Comparison of ENCODE assay signal across 17 mouse cellular contexts in genomic region chrX:7743470-7743869, GRCm38 (mm10). TPM values are rescaled to one million over a fixed set of nuclear protein-coding genes. Genes with fewer than 3 reads are reported as not detected.
DNase-seq lines count a peak whose midpoint lies in the region; ATAC-seq and TF ChIP-seq lines count a peak whose summit lies in the region.
"Had no signal": no experiment of that assay in that cellular context is flagged by ENCODE, and none has a peak within 500 bp of the region (broad histone marks: within the 10 kb centered on the region; RNA-seq: fewer than 3 reads in every experiment).

No protein-coding gene starts in this region.

- no peak for TF ChIP-seq EP300 in lung, postnatal 0 days (IDR thresholded peaks at IDR 0.05)

- no peak overlapping the region for H3K4me2 ChIP-seq in hindbrain, postnatal 0 days (ENCODE audit: low read depth, low read length)
- no peak overlapping the region for H3K4me2 ChIP-seq in hindbrain, embryonic 14.5 days (replicated peaks)
- H3K4me2 ChIP-seq in lung, postnatal 0 days (replicated peaks; ENCODE audit: low read depth, low read length), result no peak overlapping the region
- H3K4me2 ChIP-seq: embryonic facial prominence, embryonic 12.5 days; forebrain, embryonic 12.5 days; hindbrain, embryonic 13.5 days; liver, embryonic 15.5 days had no signal

- no peak overlapping the region for H3K4me3 ChIP-seq in hindbrain, postnatal 0 days (ENCODE audit: low read length)
- H3K4me3 ChIP-seq in hindbrain, embryonic 14.5 days (replicated peaks; ENCODE audit: low read length), result no peak overlapping the region
- H3K4me3 ChIP-seq in lung, postnatal 0 days (ENCODE audit: low read depth, low read length), result no peak overlapping the region
- H3K4me3 ChIP-seq: embryonic facial prominence, embryonic 12.5 days; forebrain, embryonic 12.5 days; hindbrain, embryonic 13.5 days; liver, embryonic 15.5 days had no signal

- no peaks in the 10 kb centered on the region for H3K27me3 ChIP-seq in hindbrain, postnatal 0 days (ENCODE audit: insufficient read depth, low read length)
- H3K27me3 ChIP-seq in hindbrain, embryonic 14.5 days (ENCODE audit: control insufficient read depth, insufficient read depth, low read length), result no peaks in the 10 kb centered on the region
- H3K27me3 ChIP-seq in lung, postnatal 0 days (replicated peaks; ENCODE audit: insufficient read depth, low read length), result no peaks in the 10 kb centered on the region
- H3K27me3 ChIP-seq: embryonic facial prominence, embryonic 12.5 days; forebrain, embryonic 12.5 days; hindbrain, embryonic 13.5 days; liver, embryonic 15.5 days had no signal

- no peaks in the 10 kb centered on the region for H3K36me3 ChIP-seq in hindbrain, postnatal 0 days (ENCODE audit: insufficient read depth, low read length)
- H3K36me3 ChIP-seq in hindbrain, embryonic 14.5 days (replicated peaks; ENCODE audit: control insufficient read depth, insufficient read depth), result no peaks in the 10 kb centered on the region
- no peaks in the 10 kb centered on the region for H3K36me3 ChIP-seq in lung, postnatal 0 days (ENCODE audit: insufficient read depth, low read length)
- H3K36me3 ChIP-seq: embryonic facial prominence, embryonic 12.5 days; forebrain, embryonic 12.5 days; hindbrain, embryonic 13.5 days; liver, embryonic 15.5 days had no signal

- peak; percentile 51 for TF ChIP-seq CTCF in hindbrain, postnatal 0 days (IDR thresholded peaks at IDR 0.05; ENCODE audit: low read depth)
- TF ChIP-seq CTCF in lung, postnatal 0 days (IDR thresholded peaks at IDR 0.05), result peak; percentile 48

- H3K9ac ChIP-seq in hindbrain, postnatal 0 days (replicated peaks; ENCODE audit: low read length), result no peak overlapping the region
- no peak overlapping the region for H3K9ac ChIP-seq in hindbrain, embryonic 14.5 days
- no peak overlapping the region for H3K9ac ChIP-seq in lung, postnatal 0 days (replicated peaks; ENCODE audit: low read depth)
- H3K9ac ChIP-seq: embryonic facial prominence, embryonic 12.5 days; forebrain, embryonic 12.5 days; hindbrain, embryonic 13.5 days; liver, embryonic 15.5 days had no signal

- H3K4me1 ChIP-seq in hindbrain, postnatal 0 days (ENCODE audit: insufficient read depth, low read length), result no peaks in the 10 kb centered on the region
- H3K4me1 ChIP-seq in hindbrain, embryonic 14.5 days (replicated peaks; ENCODE audit: control insufficient read depth, insufficient read depth, low read length), result no peaks in the 10 kb centered on the region
- H3K4me1 ChIP-seq in lung, postnatal 0 days (ENCODE audit: insufficient read depth, low read depth, low read length), result no peaks in the 10 kb centered on the region
- H3K4me1 ChIP-seq: forebrain, embryonic 12.5 days; hindbrain, embryonic 13.5 days had no signal

- DNase-seq in hindbrain, postnatal 0 days (ENCODE audit: low spot score), result no peak
- DNase-seq in hindbrain, embryonic 14.5 days (ENCODE audit: low spot score), result no peak
- DNase-seq in lung, postnatal 0 days (ENCODE audit: low spot score), result no peak
- DNase-seq in lung, adult 18-20 months, result no peak
- peak; percentile 43 for DNase-seq in NIH3T3 (ENCODE audit: low read depth)
- DNase-seq in Muller cell, postnatal 12 days (ENCODE audit: inconsistent ontology term), result no peak
- DNase-seq: cerebellum, adult 9-10 months; gastrocnemius, postnatal 25 days; kidney, postnatal 25 days had no signal

- no peak overlapping the region for H3K27ac ChIP-seq in hindbrain, postnatal 0 days
- no peak overlapping the region for H3K27ac ChIP-seq in hindbrain, embryonic 14.5 days
- no peak overlapping the region for H3K27ac ChIP-seq in lung, postnatal 0 days (ENCODE audit: low read length)
- H3K27ac ChIP-seq: embryonic facial prominence, embryonic 12.5 days; forebrain, embryonic 12.5 days; hindbrain, embryonic 13.5 days; liver, embryonic 15.5 days had no signal

- H3K9me3 ChIP-seq in hindbrain, postnatal 0 days (ENCODE audit: low read length), result no peaks in the 10 kb centered on the region
- no peaks in the 10 kb centered on the region for H3K9me3 ChIP-seq in hindbrain, embryonic 14.5 days (ENCODE audit: control insufficient read depth, low read length)
- H3K9me3 ChIP-seq in lung, postnatal 0 days (ENCODE audit: low read length), result no peaks in the 10 kb centered on the region
- H3K9me3 ChIP-seq: embryonic facial prominence, embryonic 12.5 days; forebrain, embryonic 12.5 days; hindbrain, embryonic 13.5 days; liver, embryonic 15.5 days had no signal

- 58% methylated on average over 5 of the region's 5 CpGs for WGBS in hindbrain, postnatal 0 days
- WGBS in hindbrain, embryonic 14.5 days, result 68% methylated on average over 5 of the region's 5 CpGs
- 49% methylated on average over 5 of the region's 5 CpGs for WGBS in lung, postnatal 0 days

- ATAC-seq in hindbrain, postnatal 0 days, result no peak
- no peak for ATAC-seq in hindbrain, embryonic 14.5 days (ENCODE audit: low FRiP score)
- ATAC-seq in lung, postnatal 0 days, result no peak
- peak; percentile 71 for ATAC-seq in megakaryocyte progenitor cell, adult 5-6 weeks (replicated peaks; ENCODE audit: poor library complexity)
- ATAC-seq in activated CD4-positive, CD25-positive, alpha-beta regulatory T cell, adult 4 months, result no peak

RNA-seq across cellular contexts. Expression of gene Ccdc120, which starts 7.2 kb away (rescaled TPM):
- 183 and 387 TPM in 2 replicates for total RNA-seq in hindbrain, postnatal 0 days (2014; rRNA removed)
- polyA plus RNA-seq in hindbrain, postnatal 0 days (2015; fragmentation: Nextera tagmentation; extraction: Ambion mirVana), result 47.6 and 53.3 TPM in 2 replicates
- 61.4 and 65.0 TPM in 2 replicates for polyA plus RNA-seq in hindbrain, embryonic 14.5 days (2014; fragmentation: Nextera tagmentation; extraction: Ambion mirVana)
- polyA plus RNA-seq in lung, postnatal 0 days (2015; fragmentation: Nextera tagmentation; extraction: Ambion mirVana), result 26.4 and 28.2 TPM in 2 replicates
- 0.88 and 1.2 TPM in 2 replicates for total RNA-seq in megakaryocyte progenitor cell, adult 5-6 weeks (2015)
- total RNA-seq in megakaryocyte progenitor cell, adult 5-6 weeks (2017), result 0.33 and 1.1 TPM in 2 replicates
- polyA plus RNA-seq in activated CD4-positive, CD25-positive, alpha-beta regulatory T cell, adult 4 months (2017; shearing (Covaris generic)), result under 1 TPM in 1 of 2 experiments, not detected in 1; 0.20 TPM

RNA-seq across cellular contexts. Expression of gene Praf2, which starts 15.2 kb away (rescaled TPM):
- 134 and 137 TPM in 2 replicates for total RNA-seq in hindbrain, postnatal 0 days (2014; rRNA removed)
- polyA plus RNA-seq in hindbrain, postnatal 0 days (2015; fragmentation: Nextera tagmentation; extraction: Ambion mirVana), result 129 and 134 TPM in 2 replicates
- polyA plus RNA-seq in hindbrain, embryonic 14.5 days (2014; fragmentation: Nextera tagmentation; extraction: Ambion mirVana), result 129 and 139 TPM in 2 replicates
- 18.3 and 18.8 TPM in 2 replicates for polyA plus RNA-seq in lung, postnatal 0 days (2015; fragmentation: Nextera tagmentation; extraction: Ambion mirVana)
- total RNA-seq in megakaryocyte progenitor cell, adult 5-6 weeks (2015), result 11.1 and 15.3 TPM in 2 replicates
- 3.4 and 4.9 TPM in 2 replicates for total RNA-seq in megakaryocyte progenitor cell, adult 5-6 weeks (2017)
- 10 to 100 TPM; 34.0 to 36.1 TPM for polyA plus RNA-seq in activated CD4-positive, CD25-positive, alpha-beta regulatory T cell, adult 4 months (2017; shearing (Covaris generic))

RNA-seq across cellular contexts. Expression of gene Tfe3, which starts 18.9 kb away (rescaled TPM):
- total RNA-seq in hindbrain, postnatal 0 days (2014; rRNA removed), result 27.8 and 36.1 TPM in 2 replicates
- 21.4 and 21.5 TPM in 2 replicates for polyA plus RNA-seq in hindbrain, postnatal 0 days (2015; fragmentation: Nextera tagmentation; extraction: Ambion mirVana)
- 18.6 and 20.9 TPM in 2 replicates for polyA plus RNA-seq in hindbrain, embryonic 14.5 days (2014; fragmentation: Nextera tagmentation; extraction: Ambion mirVana)
- polyA plus RNA-seq in lung, postnatal 0 days (2015; fragmentation: Nextera tagmentation; extraction: Ambion mirVana), result 22.0 and 27.6 TPM in 2 replicates
- 12.2 and 14.6 TPM in 2 replicates for total RNA-seq in megakaryocyte progenitor cell, adult 5-6 weeks (2015)
- total RNA-seq in megakaryocyte progenitor cell, adult 5-6 weeks (2017), result 4.6 and 7.1 TPM in 2 replicates
- 10 to 100 TPM in 1 of 2 experiments, 1 to 10 TPM in 1; 9.1 to 14.7 TPM for polyA plus RNA-seq in activated CD4-positive, CD25-positive, alpha-beta regulatory T cell, adult 4 months (2017; shearing (Covaris generic))

RNA-seq across cellular contexts. Expression of gene Gm45208, which starts 21.4 kb away (rescaled TPM):
- not detected in 2 replicates for total RNA-seq in hindbrain, postnatal 0 days (2014; rRNA removed)
- 0.66 and 1.2 TPM in 2 replicates for polyA plus RNA-seq in hindbrain, postnatal 0 days (2015; fragmentation: Nextera tagmentation; extraction: Ambion mirVana)
- polyA plus RNA-seq in hindbrain, embryonic 14.5 days (2014; fragmentation: Nextera tagmentation; extraction: Ambion mirVana), result 0.53 TPM in 1 of 2 replicates, not detected in the other
- polyA plus RNA-seq in lung, postnatal 0 days (2015; fragmentation: Nextera tagmentation; extraction: Ambion mirVana), result 0.64 and 2.7 TPM in 2 replicates
- total RNA-seq in megakaryocyte progenitor cell, adult 5-6 weeks (2015), result 0.59 TPM in 1 of 2 replicates, not detected in the other
- not detected in 2 replicates for total RNA-seq in megakaryocyte progenitor cell, adult 5-6 weeks (2017)
- polyA plus RNA-seq in activated CD4-positive, CD25-positive, alpha-beta regulatory T cell, adult 4 months (2017; shearing (Covaris generic)), result not detected
- total RNA-seq: gastrocnemius, postnatal 25 days; left cerebral cortex, postnatal 14 days had no signal
- polyA plus RNA-seq: embryonic facial prominence, embryonic 12.5 days; heart, embryonic 14.5 days; hindbrain, embryonic 13.5 days; liver, embryonic 15.5 days had no signal

RNA-seq across cellular contexts. Expression of gene Wdr45, which starts 29.3 kb away (rescaled TPM):
- 33.2 and 40.6 TPM in 2 replicates for total RNA-seq in hindbrain, postnatal 0 days (2014; rRNA removed)
- 34.0 and 36.4 TPM in 2 replicates for polyA plus RNA-seq in hindbrain, postnatal 0 days (2015; fragmentation: Nextera tagmentation; extraction: Ambion mirVana)
- polyA plus RNA-seq in hindbrain, embryonic 14.5 days (2014; fragmentation: Nextera tagmentation; extraction: Ambion mirVana), result 20.6 and 21.9 TPM in 2 replicates
- 202 and 222 TPM in 2 replicates for polyA plus RNA-seq in lung, postnatal 0 days (2015; fragmentation: Nextera tagmentation; extraction: Ambion mirVana)
- total RNA-seq in megakaryocyte progenitor cell, adult 5-6 weeks (2015), result 27.3 and 39.9 TPM in 2 replicates
- 18.4 and 21.7 TPM in 2 replicates for total RNA-seq in megakaryocyte progenitor cell, adult 5-6 weeks (2017)
- polyA plus RNA-seq in activated CD4-positive, CD25-positive, alpha-beta regulatory T cell, adult 4 months (2017; shearing (Covaris generic)), result 10 to 100 TPM; 38.9 to 48.2 TPM

Comparison
In these comparisons a context has a peak if more than half of its experiments do, and no peak if none do; other contexts are left out.
1. RNA of gene Ccdc120, which starts 7.2 kb away (polyA plus RNA-seq): 61.4 to 65.0 TPM in hindbrain, embryonic 14.5 days, 47.6 to 53.3 TPM in hindbrain, postnatal 0 days and 26.4 to 28.2 TPM in lung, postnatal 0 days; 0.20 TPM in activated CD4-positive, CD25-positive, alpha-beta regulatory T cell, adult 4 months; every median in the first group is over 10 times any median in the second.